Comparison of ENCODE assay signal across 26 mouse cellular contexts in the genomic region with DNA sequence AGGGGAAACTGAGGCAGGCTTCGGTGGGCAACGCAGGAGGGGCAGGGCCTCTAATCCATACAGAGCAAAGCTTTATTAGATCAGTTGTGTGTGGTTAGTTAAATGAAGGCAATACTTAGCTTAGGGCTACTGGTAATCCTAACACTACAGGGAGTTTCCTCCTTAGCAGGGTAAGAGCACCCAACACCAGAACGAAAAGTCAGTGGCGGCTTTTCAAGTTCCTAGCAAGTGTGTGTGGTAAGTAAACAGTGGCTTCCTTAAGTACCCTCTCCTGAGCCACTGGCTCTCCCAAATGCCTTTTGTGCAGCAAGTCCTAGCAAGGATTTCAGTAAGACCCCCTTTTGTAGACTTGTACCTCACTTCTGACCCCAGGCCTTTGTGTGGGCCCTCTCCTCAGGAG. TPM values are rescaled to one million over a fixed set of nuclear protein-coding genes. Genes with fewer than 3 reads are reported as not detected.
"Had no signal": no experiment of that assay in that cellular context is flagged by ENCODE, and none has a peak within 500 bp of the region (broad histone marks: within the 10 kb centered on the region; RNA-seq: fewer than 3 reads in every experiment).

No protein-coding gene starts in this region.

RNA-seq across cellular contexts. Expression of gene Gm13305, which starts 9.8 kb away (rescaled TPM):
- polyA plus RNA-seq: limb, embryonic 10.5 days; limb, embryonic 12.5 days; liver, embryonic 12.5 days; liver, embryonic 13.5 days; liver, embryonic 15.5 days; liver, embryonic 16.5 days; macrophage; midbrain, embryonic 10.5 days; midbrain, embryonic 11.5 days; midbrain, embryonic 13.5 days; midbrain, embryonic 14.5 days; midbrain, embryonic 15.5 days; midbrain, postnatal 0 days; myocyte; neural tube, embryonic 11.5 days had no signal

RNA-seq across cellular contexts. Expression of gene Gm13306, which starts 25.0 kb away (rescaled TPM):
- polyA plus RNA-seq: limb, embryonic 10.5 days; limb, embryonic 11.5 days; limb, embryonic 12.5 days; limb, embryonic 13.5 days; limb, embryonic 15.5 days; liver, adult 2 months; liver, embryonic 11.5 days; liver, embryonic 12.5 days; liver, embryonic 13.5 days; liver, embryonic 14.5 days; liver, embryonic 15.5 days; liver, embryonic 16.5 days; liver, postnatal 0 days; lung, adult 2 months; lung, embryonic 15.5 days; macrophage; midbrain, embryonic 10.5 days; midbrain, embryonic 11.5 days; midbrain, embryonic 12.5 days; myocyte; neural tube, embryonic 11.5 days; neural tube, embryonic 12.5 days had no signal
